Mouse (Mus musculus) midbrain, embryonic 11.5 days (tissue): ENCODE measurements around the gene Rgs16. TPM values are rescaled to one million over a fixed set of nuclear protein-coding genes. Genes with fewer than 3 reads are reported as not detected.

ENCODE experiments used
- ATAC-seq: fragments of 200-750 bp; cut with Nextera tagmentation; 2 replicates; pipeline ENCODE4 v1.8.0; 2017; ENCODE audit warnings: moderate TSS enrichment, moderate library complexity; ENCODE audit not compliant: low FRiP score
- DNase-seq: peaks from one replicate; pipeline ENCODE4 v3.0.0; 2015; ENCODE audit warnings: low spot score; ENCODE audit errors: missing footprints
- H3K27ac ChIP-seq: fragments of 300-500 bp; sonication (generic); 2 replicates; pipeline ENCODE4 v1.5.1; 2014; ENCODE audit warnings: low read depth, low read length
- H3K27me3 ChIP-seq: fragments of 300-500 bp; sonication (generic); 2 replicates; pipeline ENCODE4 v1.6.1; 2014; ENCODE audit warnings: mild to moderate bottlenecking, low read length, moderate library complexity, mixed read lengths; ENCODE audit not compliant: control insufficient read depth, insufficient read depth
- H3K36me3 ChIP-seq: fragments of 300-500 bp; sonication (generic); 2 replicates; pipeline ENCODE4 v1.6.1; 2014; ENCODE audit warnings: mild to moderate bottlenecking, low read length, moderate library complexity, mixed read lengths; ENCODE audit not compliant: control insufficient read depth, insufficient read depth
- H3K4me1 ChIP-seq: fragments of 300-500 bp; sonication (generic); 2 replicates; pipeline ENCODE4 v1.6.1; 2014; ENCODE audit warnings: low read length; ENCODE audit not compliant: control insufficient read depth, insufficient read depth
- H3K4me2 ChIP-seq: fragments of 300-500 bp; sonication (generic); 2 replicates; pipeline ENCODE4 v1.6.1; 2014; ENCODE audit warnings: mild to moderate bottlenecking, moderate library complexity
- H3K4me3 ChIP-seq: fragments of 300-500 bp; sonication (generic); 2 replicates; pipeline ENCODE4 v1.5.1; 2014; ENCODE audit warnings: low read depth, low read length
- H3K9ac ChIP-seq: fragments of 300-500 bp; sonication (generic); 2 replicates; pipeline ENCODE4 v1.6.1; 2014; ENCODE audit warnings: low read length
- H3K9me3 ChIP-seq: fragments of 300-500 bp; sonication (generic); 2 replicates; pipeline ENCODE4 v1.6.1; 2016; ENCODE audit warnings: low read length; ENCODE audit not compliant: control insufficient read depth
- WGBS: fragments of 180-500 bp; shearing (Covaris S2); extraction: QIAGEN DNeasy Blood & Tissue Kit; methylation state at CpG from one replicate; pipeline ENCODE4 v1.1.7; 2014; 5-methylcytosine and 5-hydroxymethylcytosine counted together
- polyA plus RNA-seq: library from polyadenylated mRNA; unstranded; fragments of >200 nt; fragmentation: Nextera tagmentation; extraction: Ambion mirVana; gene quantifications from 2 replicates; pipeline ENCODE4 v1.2.1, GENCODE M21; 2014

Rgs16 gene
- polyA plus RNA-seq, 1 experiment from 2014 or later: 21.6 TPM

DNA sequence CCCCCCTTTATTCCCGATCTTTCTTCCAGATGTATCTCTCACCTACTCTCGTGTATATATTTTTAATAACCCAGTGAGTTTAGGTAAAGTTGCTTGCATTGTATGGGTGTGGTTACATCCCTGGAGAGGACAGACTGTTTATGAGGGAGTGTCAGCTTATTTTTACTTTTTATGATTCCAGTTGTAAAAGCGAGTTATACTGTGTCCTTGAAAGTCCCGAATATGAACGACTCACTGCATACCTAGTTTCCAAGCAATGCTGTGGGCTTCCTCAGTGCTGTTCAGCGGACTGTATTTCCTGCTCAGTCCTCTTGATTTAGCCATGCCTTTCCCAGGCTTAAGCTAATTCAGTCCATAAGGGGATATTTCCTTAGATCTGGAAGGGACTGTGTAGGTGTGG, 35.0 kb downstream of the Rgs16 start:
- Histone ChIP-seq H3K4me2 (no peak overlapping the region), H3K27ac (no peak overlapping the region), H3K9me3 (no peaks in the 10 kb centered on the region), H3K4me1 (no peaks in the 10 kb centered on the region), H3K4me3 (no peak overlapping the region), H3K27me3 (no peaks in the 10 kb centered on the region), H3K36me3 (no peaks in the 10 kb centered on the region), H3K9ac (no peak overlapping the region)
- DNase-seq (no peak), ATAC-seq (no peak)
- whole genome bisulfite sequencing: 86% methylated on average over 6 of the region's 6 CpGs

GRCm38 (mm10) chr1:153776257-153776656, 36.1 kb downstream of the Rgs16 start:
- DNase-seq (no peak), ATAC-seq (no peak)
- Histone ChIP-seq H3K4me1 (no peaks in the 10 kb centered on the region), H3K27me3 (no peaks in the 10 kb centered on the region), H3K9me3 (no peaks in the 10 kb centered on the region), H3K4me3 (no peak overlapping the region), H3K36me3 (no peaks in the 10 kb centered on the region), H3K27ac (no peak overlapping the region), H3K4me2 (no peak overlapping the region), H3K9ac (no peak overlapping the region)
- 95% methylated on average over 7 of the region's 7 CpGs for WGBS

- H3K4me2 ChIP-seq: no peak overlapping the region
- H3K27ac ChIP-seq: no peak overlapping the region
- ATAC-seq: no peak
- H3K4me3 ChIP-seq: no peak overlapping the region
- no peaks in the 10 kb centered on the region for H3K27me3 ChIP-seq
- H3K36me3 ChIP-seq: no peaks in the 10 kb centered on the region
- no peak overlapping the region for H3K9ac ChIP-seq
- H3K4me1 ChIP-seq: no peaks in the 10 kb centered on the region
- DNase-seq: no peak
- WGBS: 87% methylated on average over 10 of the region's 10 CpGs
- H3K9me3 ChIP-seq: no peaks in the 10 kb centered on the region
These were observed 38.1 kb downstream of the Rgs16 start for GRCm38 (mm10) chr1:153778205-153778604.

DNA sequence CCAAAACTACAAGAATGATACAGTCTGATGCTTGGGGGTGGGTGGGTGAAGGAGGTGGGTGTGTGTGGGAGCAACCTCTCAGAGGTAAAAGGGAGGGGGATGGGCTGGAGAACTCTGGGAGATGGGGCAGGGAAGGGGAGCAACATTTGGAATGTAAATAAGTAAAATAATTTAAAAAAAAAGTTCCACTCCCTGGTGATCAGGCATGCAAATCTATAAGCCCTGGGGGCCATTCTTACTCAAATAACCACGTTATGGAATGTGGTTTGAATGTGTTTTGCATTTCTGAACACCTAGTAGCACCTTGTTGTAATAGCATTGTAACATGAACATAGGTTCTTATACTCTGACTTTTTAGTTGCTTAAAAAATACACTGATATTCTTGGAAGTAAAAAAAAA, 43.2 kb downstream of the Rgs16 start:
- H3K27me3 ChIP-seq: no peaks in the 10 kb centered on the region
- H3K9me3 ChIP-seq: no peaks in the 10 kb centered on the region
- H3K9ac ChIP-seq: no peak overlapping the region
- 53% methylated on average over 1 of the region's 1 CpGs for WGBS
- H3K4me3 ChIP-seq: no peak overlapping the region
- H3K27ac ChIP-seq: no peak overlapping the region
- H3K4me2 ChIP-seq: no peak overlapping the region
- no peak for ATAC-seq
- no peak for DNase-seq
- H3K36me3 ChIP-seq: no peaks in the 10 kb centered on the region
- no peaks in the 10 kb centered on the region for H3K4me1 ChIP-seq

DNA sequence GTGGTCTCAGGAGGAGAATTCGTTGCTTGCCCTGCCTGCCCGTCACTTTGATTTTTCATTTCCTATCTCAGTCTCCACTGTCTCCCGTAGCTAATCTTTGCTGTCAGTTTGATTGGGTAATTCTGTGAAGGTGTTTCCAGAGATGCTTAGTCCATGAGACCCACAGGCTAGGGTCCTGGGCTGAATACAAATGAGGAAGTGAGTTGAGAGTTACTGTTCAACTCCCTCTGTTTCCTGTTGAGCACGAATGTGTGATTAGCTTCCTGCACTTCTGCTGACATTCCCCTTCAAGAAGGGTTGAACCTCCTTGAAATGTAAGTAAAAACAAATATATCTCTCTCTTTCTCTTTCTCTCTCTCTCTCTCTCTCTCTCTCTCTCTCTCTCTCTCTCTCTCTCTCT, 45.5 kb downstream of the Rgs16 start:
- no peak for ATAC-seq
- H3K4me2 ChIP-seq: no peak overlapping the region

GRCm38 (mm10) chr1:153790708-153791107, 50.6 kb downstream of the Rgs16 start:
- no peaks in the 10 kb centered on the region for H3K9me3 ChIP-seq
- WGBS: 66% methylated on average over 2 of the region's 2 CpGs
- H3K9ac ChIP-seq: no peak overlapping the region
- no peak overlapping the region for H3K27ac ChIP-seq
- no peak for DNase-seq
- no peaks in the 10 kb centered on the region for H3K36me3 ChIP-seq
- no peak overlapping the region for H3K4me2 ChIP-seq
- ATAC-seq: no peak
- H3K4me1 ChIP-seq: no peaks in the 10 kb centered on the region
- no peaks in the 10 kb centered on the region for H3K27me3 ChIP-seq
- H3K4me3 ChIP-seq: no peak overlapping the region

More for the DNA sequence above, 45.5 kb downstream of the Rgs16 start:
- DNase-seq: no peak
- no peak overlapping the region for H3K9ac ChIP-seq
- H3K27ac ChIP-seq: no peak overlapping the region
- no peaks in the 10 kb centered on the region for H3K9me3 ChIP-seq
- 74% methylated on average over 4 of the region's 4 CpGs for WGBS
- H3K4me1 ChIP-seq: no peaks in the 10 kb centered on the region
- H3K4me3 ChIP-seq: no peak overlapping the region
- H3K36me3 ChIP-seq: no peaks in the 10 kb centered on the region
- no peaks in the 10 kb centered on the region for H3K27me3 ChIP-seq

GRCm38 (mm10) chr1:153794241-153794640, 54.1 kb downstream of the Rgs16 start:
- no peak overlapping the region for H3K27ac ChIP-seq
- no peaks in the 10 kb centered on the region for H3K4me1 ChIP-seq
- H3K36me3 ChIP-seq: no peaks in the 10 kb centered on the region
- H3K9me3 ChIP-seq: no peaks in the 10 kb centered on the region
- 91% methylated on average over 3 of the region's 3 CpGs for WGBS
- H3K4me3 ChIP-seq: no peak overlapping the region
- ATAC-seq (no peak), DNase-seq (no peak)
- no peak overlapping the region for H3K9ac ChIP-seq
- H3K27me3 ChIP-seq: no peaks in the 10 kb centered on the region
- H3K4me2 ChIP-seq: no peak overlapping the region

Other genes starting within 250 kb of the Rgs16 start
- 20.5 and 23.6 TPM in 2 replicates for gene Npl, start 190.3 kb upstream of the Rgs16 start, polyA plus RNA-seq
- gene Rgs8, start 87.3 kb upstream of the Rgs16 start, polyA plus RNA-seq: 12.7 and 14.1 TPM in 2 replicates
- 27.5 and 28.3 TPM in 2 replicates for gene Rnasel, start 9.1 kb downstream of the Rgs16 start, polyA plus RNA-seq
- gene Rgsl1, start 103.8 kb downstream of the Rgs16 start, polyA plus RNA-seq: not detected in 2 replicates
- 0.77 and 0.79 TPM in 2 replicates for gene Teddm1b, start 134.0 kb downstream of the Rgs16 start, polyA plus RNA-seq
- not detected in 2 replicates for gene Teddm1a, start 151.4 kb downstream of the Rgs16 start, polyA plus RNA-seq
- 121 and 130 TPM in 2 replicates for gene Glul, start 159.6 kb downstream of the Rgs16 start, polyA plus RNA-seq
- gene Teddm2, start 159.9 kb downstream of the Rgs16 start, polyA plus RNA-seq: 0.43 and 0.48 TPM in 2 replicates